Mouse (Mus musculus): ENCODE measurements at regions not wholly inside any gene's neighbourhood (a gene's known extent, or its start where the extent isn't known, plus 50 kb on each side); places are given as distances from the start of the nearest gene placed in this dataset.

GRCm38 (mm10) chr1:127017698-127018097 is 187.1 kb upstream of the Nckap5 start:
- H3K27ac ChIP-seq (ENCODE audit: low read depth, low read length): no peak overlapping the region
- no peaks in the 10 kb centered on the region for H3K9me3 ChIP-seq (ENCODE audit: control insufficient read depth, low read length)
- peak; percentile 66; the same call in 1 of the 2 replicates for ATAC-seq

GRCm38 (mm10) chr1:127015894-127016245 is 185.3 kb upstream of the Nckap5 start:
- Histone ChIP-seq H3K9ac (ENCODE audit: low read depth, low read length) (no peak overlapping the region), H3K27me3 (replicated peaks; ENCODE audit: control insufficient read depth, insufficient read depth, low read length) (no peaks in the 10 kb centered on the region), H3K27ac (ENCODE audit: low read depth, low read length) (no peak overlapping the region), H3K4me3 (ENCODE audit: low read length) (no peak overlapping the region), H3K36me3 (ENCODE audit: control insufficient read depth, insufficient read depth, low read length) (no peaks in the 10 kb centered on the region), H3K4me1 (ENCODE audit: control insufficient read depth, insufficient read depth, low read depth, low read length) (no peaks in the 10 kb centered on the region; the same call in 1 of the 2 replicates), H3K9me3 (ENCODE audit: control insufficient read depth, low read length) (no peaks in the 10 kb centered on the region), H3K4me2 (ENCODE audit: low read length) (no peak overlapping the region)
- no peak for ATAC-seq
- 42% methylated on average over 4 of the region's 4 CpGs for WGBS

More at GRCm38 (mm10) chr1:127017698-127018097, 187.1 kb upstream of the Nckap5 start:
- 55% methylated on average over 2 of the region's 2 CpGs for WGBS
- no peaks in the 10 kb centered on the region for H3K27me3 ChIP-seq (replicated peaks; ENCODE audit: control insufficient read depth, insufficient read depth, low read length)
- H3K4me1 ChIP-seq (ENCODE audit: control insufficient read depth, insufficient read depth, low read depth, low read length): no peaks in the 10 kb centered on the region; the same call in 1 of the 2 replicates
- H3K36me3 ChIP-seq (ENCODE audit: control insufficient read depth, insufficient read depth, low read length): no peaks in the 10 kb centered on the region
- no peak overlapping the region for H3K4me2 ChIP-seq (ENCODE audit: low read length)
- H3K4me3 ChIP-seq (ENCODE audit: low read length): no peak overlapping the region
- H3K9ac ChIP-seq (ENCODE audit: low read depth, low read length): no peak overlapping the region

GRCm38 (mm10) chr1:127015042-127015893 is 184.7 kb upstream of the Nckap5 start:
- H3K9me3 ChIP-seq (ENCODE audit: control insufficient read depth, low read length): no peaks in the 10 kb centered on the region
- no peak overlapping the region for H3K4me2 ChIP-seq (ENCODE audit: low read length)
- peak; percentile 79 for ATAC-seq
- peak overlapping the region; percentile 40; the same call in 1 of the 2 replicates for H3K27ac ChIP-seq (ENCODE audit: low read depth, low read length)
- no peaks in the 10 kb centered on the region; the same call in 1 of the 2 replicates for H3K4me1 ChIP-seq (ENCODE audit: control insufficient read depth, insufficient read depth, low read depth, low read length)
- H3K27me3 ChIP-seq (replicated peaks; ENCODE audit: control insufficient read depth, insufficient read depth, low read length): no peaks in the 10 kb centered on the region
- no peak overlapping the region for H3K4me3 ChIP-seq (ENCODE audit: low read length)
- 11% methylated on average over 8 of the region's 8 CpGs for WGBS
- H3K9ac ChIP-seq (ENCODE audit: low read depth, low read length): no peak overlapping the region
- H3K36me3 ChIP-seq (ENCODE audit: control insufficient read depth, insufficient read depth, low read length): no peaks in the 10 kb centered on the region

GRCm38 (mm10) chr1:127011901-127012300 is 181.3 kb upstream of the Nckap5 start:
- 69% methylated on average over 6 of the region's 6 CpGs for WGBS
- no peaks in the 10 kb centered on the region for H3K9me3 ChIP-seq (ENCODE audit: control insufficient read depth, low read length)

GRCm38 (mm10) chr1:127009699-127010098 is 179.1 kb upstream of the Nckap5 start:
- WGBS: 75% methylated on average over 4 of the region's 4 CpGs

More at GRCm38 (mm10) chr1:127011901-127012300, 181.3 kb upstream of the Nckap5 start:
- ATAC-seq: no peak
- Histone ChIP-seq H3K4me2 (ENCODE audit: low read length) (no peak overlapping the region), H3K36me3 (ENCODE audit: control insufficient read depth, insufficient read depth, low read length) (no peaks in the 10 kb centered on the region), H3K27me3 (replicated peaks; ENCODE audit: control insufficient read depth, insufficient read depth, low read length) (no peaks in the 10 kb centered on the region), H3K27ac (ENCODE audit: low read depth, low read length) (no peak overlapping the region), H3K9ac (ENCODE audit: low read depth, low read length) (no peak overlapping the region), H3K4me3 (ENCODE audit: low read length) (no peak overlapping the region), H3K4me1 (ENCODE audit: control insufficient read depth, insufficient read depth, low read depth, low read length) (no peaks in the 10 kb centered on the region; the same call in 1 of the 2 replicates)

GRCm38 (mm10) chr1:127001700-127002099 is 171.1 kb upstream of the Nckap5 start:
- Histone ChIP-seq H3K36me3 (ENCODE audit: control insufficient read depth, insufficient read depth, low read length) (no peaks in the 10 kb centered on the region), H3K4me2 (ENCODE audit: low read length) (no peak overlapping the region), H3K27ac (ENCODE audit: low read depth, low read length) (no peak overlapping the region), H3K4me1 (ENCODE audit: control insufficient read depth, insufficient read depth, low read depth, low read length) (no peaks in the 10 kb centered on the region), H3K9ac (ENCODE audit: low read depth, low read length) (no peak overlapping the region), H3K27me3 (replicated peaks; ENCODE audit: control insufficient read depth, insufficient read depth, low read length) (no peaks in the 10 kb centered on the region), H3K4me3 (ENCODE audit: low read length) (no peak overlapping the region), H3K9me3 (ENCODE audit: control insufficient read depth, low read length) (no peaks in the 10 kb centered on the region)
- WGBS: 61% methylated on average over 7 of the region's 7 CpGs
- no peak for ATAC-seq

More at GRCm38 (mm10) chr1:127009699-127010098, 179.1 kb upstream of the Nckap5 start:
- no peak overlapping the region for H3K4me2 ChIP-seq (ENCODE audit: low read length)
- H3K9ac ChIP-seq (ENCODE audit: low read depth, low read length): no peak overlapping the region
- no peak overlapping the region for H3K27ac ChIP-seq (ENCODE audit: low read depth, low read length)
- no peaks in the 10 kb centered on the region for H3K27me3 ChIP-seq (replicated peaks; ENCODE audit: control insufficient read depth, insufficient read depth, low read length)
- no peak for ATAC-seq
- H3K4me3 ChIP-seq (ENCODE audit: low read length): no peak overlapping the region
- no peaks in the 10 kb centered on the region for H3K9me3 ChIP-seq (ENCODE audit: control insufficient read depth, low read length)
- no peaks in the 10 kb centered on the region for H3K4me1 ChIP-seq (ENCODE audit: control insufficient read depth, insufficient read depth, low read depth, low read length)
- no peaks in the 10 kb centered on the region for H3K36me3 ChIP-seq (ENCODE audit: control insufficient read depth, insufficient read depth, low read length)

GRCm38 (mm10) chr1:126993061-126993640 is 162.6 kb upstream of the Nckap5 start:
- no peaks in the 10 kb centered on the region for H3K9me3 ChIP-seq (ENCODE audit: control insufficient read depth, low read length)
- no peak overlapping the region for H3K4me3 ChIP-seq (ENCODE audit: low read length)
- WGBS: 67% methylated on average over 1 of the region's 1 CpGs
- H3K4me2 ChIP-seq (ENCODE audit: low read length): no peak overlapping the region
- no peak overlapping the region for H3K27ac ChIP-seq (ENCODE audit: low read depth, low read length)
- H3K4me1 ChIP-seq (ENCODE audit: control insufficient read depth, insufficient read depth, low read depth, low read length): peaks cover 2% of the 10 kb centered on the region; the same call in 1 of the 2 replicates
- H3K36me3 ChIP-seq (ENCODE audit: control insufficient read depth, insufficient read depth, low read length): no peaks in the 10 kb centered on the region
- no peaks in the 10 kb centered on the region for H3K27me3 ChIP-seq (replicated peaks; ENCODE audit: control insufficient read depth, insufficient read depth, low read length)
- ATAC-seq: peak; percentile 78
- no peak overlapping the region for H3K9ac ChIP-seq (ENCODE audit: low read depth, low read length)

- peaks cover 2% of the 10 kb centered on the region; the same call in 1 of the 2 replicates for H3K4me1 ChIP-seq (ENCODE audit: control insufficient read depth, insufficient read depth, low read depth, low read length)
- no peak overlapping the region for H3K9ac ChIP-seq (ENCODE audit: low read depth, low read length)
- no peaks in the 10 kb centered on the region for H3K36me3 ChIP-seq (ENCODE audit: control insufficient read depth, insufficient read depth, low read length)
- no peak overlapping the region for H3K4me2 ChIP-seq (ENCODE audit: low read length)
- H3K4me3 ChIP-seq (ENCODE audit: low read length): no peak overlapping the region
- peak; percentile 74 for ATAC-seq
- H3K27ac ChIP-seq (ENCODE audit: low read depth, low read length): no peak overlapping the region
- no peaks in the 10 kb centered on the region for H3K27me3 ChIP-seq (replicated peaks; ENCODE audit: control insufficient read depth, insufficient read depth, low read length)
- 39% methylated on average over 4 of the region's 4 CpGs for WGBS
- no peaks in the 10 kb centered on the region for H3K9me3 ChIP-seq (ENCODE audit: control insufficient read depth, low read length)
These were observed 161.8 kb upstream of the Nckap5 start for GRCm38 (mm10) chr1:126992441-126992840.

GRCm38 (mm10) chr1:126982805-126983204 is 152.2 kb upstream of the Nckap5 start:
- 55% methylated on average over 5 of the region's 5 CpGs for WGBS
- Histone ChIP-seq H3K27ac (ENCODE audit: low read depth, low read length) (no peak overlapping the region), H3K9me3 (ENCODE audit: control insufficient read depth, low read length) (no peaks in the 10 kb centered on the region), H3K9ac (ENCODE audit: low read depth, low read length) (no peak overlapping the region), H3K4me3 (ENCODE audit: low read length) (no peak overlapping the region), H3K4me2 (ENCODE audit: low read length) (no peak overlapping the region), H3K4me1 (ENCODE audit: control insufficient read depth, insufficient read depth, low read depth, low read length) (no peaks in the 10 kb centered on the region), H3K27me3 (replicated peaks; ENCODE audit: control insufficient read depth, insufficient read depth, low read length) (no peaks in the 10 kb centered on the region), H3K36me3 (ENCODE audit: control insufficient read depth, insufficient read depth, low read length) (no peaks in the 10 kb centered on the region)
- ATAC-seq: peak; percentile 52
